Mouse (Mus musculus): ENCODE measurements at regions not wholly inside any gene's neighbourhood (a gene's known extent, or its start where the extent isn't known, plus 50 kb on each side); places are given as distances from the start of the nearest gene placed in this dataset.

DNA sequence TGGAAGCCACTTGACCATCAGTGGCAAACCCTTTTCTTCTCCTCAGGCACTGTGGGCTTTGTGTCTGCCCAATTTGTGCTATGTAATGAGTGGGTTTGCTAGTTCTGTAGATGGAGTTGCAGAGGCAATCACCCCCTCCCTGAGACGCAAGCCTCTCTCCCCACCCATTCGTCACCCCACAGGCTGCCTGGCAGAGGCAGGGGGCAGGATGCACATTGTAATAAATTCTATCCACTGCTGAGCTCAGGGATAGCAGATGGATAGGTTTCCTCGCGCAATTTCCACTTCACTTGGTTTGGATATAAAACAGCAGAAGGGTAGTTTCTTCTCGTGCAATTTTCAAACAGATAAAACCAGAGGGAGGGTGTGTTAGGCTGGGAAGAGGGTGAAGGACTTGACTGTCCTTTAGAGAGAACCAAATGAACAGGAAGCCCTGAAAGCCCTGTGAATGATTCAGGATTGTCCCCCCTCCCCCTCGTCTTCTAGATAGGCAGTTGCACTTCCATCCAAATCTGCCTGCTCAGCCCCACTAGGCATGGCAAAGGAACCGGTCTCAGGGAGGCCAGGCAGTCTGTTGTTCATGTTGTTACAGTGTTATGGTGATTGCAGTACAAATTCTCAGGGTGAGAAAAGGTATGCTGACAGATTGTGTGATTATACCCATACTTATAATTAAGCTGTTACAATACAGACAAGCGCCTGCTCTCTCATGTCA, 286.0 kb upstream of the Tle4 start:
- H3K27me3 ChIP-seq: peaks cover 53% of the 10 kb centered on the region
- H3K9ac ChIP-seq: peak overlapping the region; percentile 35
- peak overlapping the region; percentile 16; the same call in 1 of the 2 replicates for H3K4me2 ChIP-seq
- H3K4me3 ChIP-seq: no peak overlapping the region
- WGBS: 16% methylated on average over 8 of the region's 8 CpGs
- no peaks in the 10 kb centered on the region for H3K36me3 ChIP-seq
- H3K9me3 ChIP-seq: no peaks in the 10 kb centered on the region
- peak overlapping the region; percentile 79 for H3K27ac ChIP-seq (replicated peaks)
- peaks cover 30% of the 10 kb centered on the region for H3K4me1 ChIP-seq (replicated peaks)
- ATAC-seq (ENCODE audit: low read depth): peak; percentile 81

DNA sequence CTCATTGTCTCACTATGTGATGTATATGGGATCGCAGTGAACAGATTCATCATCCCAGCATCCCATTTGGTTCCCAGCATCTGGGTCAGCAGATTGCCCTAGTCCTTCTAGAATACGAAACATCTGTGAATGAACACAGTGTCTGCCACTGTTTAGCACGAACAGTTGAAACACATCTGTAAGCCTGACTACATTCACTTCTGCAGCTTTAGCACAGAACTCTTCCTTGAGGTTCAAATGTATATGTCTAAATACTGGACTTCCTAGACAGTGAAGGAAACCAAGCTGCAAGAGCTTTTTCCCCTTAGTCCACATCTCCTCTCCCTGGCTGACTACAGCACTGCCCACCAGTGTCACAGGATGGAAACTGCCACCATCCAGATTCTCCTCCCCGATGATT, 283.0 kb upstream of the Tle4 start:
- Histone ChIP-seq H3K9ac (no peak overlapping the region), H3K27me3 (peaks cover 31% of the 10 kb centered on the region), H3K9me3 (no peaks in the 10 kb centered on the region), H3K4me3 (no peak overlapping the region), H3K4me1 (replicated peaks) (peaks cover 18% of the 10 kb centered on the region), H3K27ac (replicated peaks) (no peak overlapping the region), H3K4me2 (no peak overlapping the region), H3K36me3 (no peaks in the 10 kb centered on the region)
- 88% methylated on average over 4 of the region's 4 CpGs for WGBS
- no peak for ATAC-seq (ENCODE audit: low read depth)

- Histone ChIP-seq H3K9me3 (no peaks in the 10 kb centered on the region), H3K4me3 (no peak overlapping the region), H3K27me3 (peaks cover 20% of the 10 kb centered on the region), H3K9ac (no peak overlapping the region), H3K4me2 (no peak overlapping the region), H3K36me3 (no peaks in the 10 kb centered on the region), H3K4me1 (replicated peaks) (peaks cover 17% of the 10 kb centered on the region), H3K27ac (replicated peaks) (no peak overlapping the region)
- WGBS: 88% methylated on average over 1 of the region's 1 CpGs
- ATAC-seq (ENCODE audit: low read depth): no peak
Measured at GRCm38 (mm10) chr19:14873986-14874385, 276.1 kb upstream of the Tle4 start.

DNA sequence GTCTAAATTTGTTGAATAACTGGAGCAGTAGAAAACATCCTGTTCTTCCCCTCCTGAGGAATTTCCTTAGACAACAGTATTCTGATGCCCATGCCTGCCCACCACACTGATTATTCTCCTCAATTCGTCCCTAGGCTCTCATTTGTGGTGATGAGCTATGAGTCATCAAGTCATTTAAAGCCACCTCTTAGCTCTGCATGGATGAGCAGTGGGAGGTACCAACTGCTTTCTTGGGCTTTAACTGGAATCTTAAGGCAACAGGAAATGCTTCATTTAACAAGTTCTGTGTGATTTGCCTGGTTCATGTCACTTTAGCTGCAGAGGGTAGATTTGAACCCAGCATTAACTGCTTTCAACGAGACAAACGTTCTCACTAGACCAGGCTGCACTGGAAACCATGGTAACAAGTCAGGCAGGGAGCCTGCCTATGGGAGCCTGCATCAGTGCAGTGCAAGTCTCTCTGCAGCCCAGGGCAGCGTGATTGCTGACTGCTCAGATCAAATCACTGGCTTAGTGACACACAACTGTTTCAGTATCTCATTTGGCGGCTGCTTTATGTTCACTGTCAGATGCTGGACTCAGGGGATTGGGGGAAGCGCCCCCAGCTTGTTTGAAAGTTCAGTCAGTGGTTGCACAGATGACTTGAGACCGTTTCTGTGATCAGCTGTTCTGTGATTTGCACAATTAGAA, 273.5 kb upstream of the Tle4 start:
- peak overlapping the region; percentile 10 for H3K27ac ChIP-seq (replicated peaks)
- ATAC-seq (ENCODE audit: low read depth): peak; percentile 96
- peaks cover 20% of the 10 kb centered on the region for H3K27me3 ChIP-seq
- H3K9me3 ChIP-seq: no peaks in the 10 kb centered on the region
- H3K4me2 ChIP-seq: no peak overlapping the region
- 4% methylated on average over 7 of the region's 7 CpGs for WGBS
- H3K4me1 ChIP-seq (replicated peaks): peaks cover 17% of the 10 kb centered on the region
- H3K36me3 ChIP-seq: no peaks in the 10 kb centered on the region
- no peak overlapping the region for H3K4me3 ChIP-seq
- no peak overlapping the region for H3K9ac ChIP-seq

DNA sequence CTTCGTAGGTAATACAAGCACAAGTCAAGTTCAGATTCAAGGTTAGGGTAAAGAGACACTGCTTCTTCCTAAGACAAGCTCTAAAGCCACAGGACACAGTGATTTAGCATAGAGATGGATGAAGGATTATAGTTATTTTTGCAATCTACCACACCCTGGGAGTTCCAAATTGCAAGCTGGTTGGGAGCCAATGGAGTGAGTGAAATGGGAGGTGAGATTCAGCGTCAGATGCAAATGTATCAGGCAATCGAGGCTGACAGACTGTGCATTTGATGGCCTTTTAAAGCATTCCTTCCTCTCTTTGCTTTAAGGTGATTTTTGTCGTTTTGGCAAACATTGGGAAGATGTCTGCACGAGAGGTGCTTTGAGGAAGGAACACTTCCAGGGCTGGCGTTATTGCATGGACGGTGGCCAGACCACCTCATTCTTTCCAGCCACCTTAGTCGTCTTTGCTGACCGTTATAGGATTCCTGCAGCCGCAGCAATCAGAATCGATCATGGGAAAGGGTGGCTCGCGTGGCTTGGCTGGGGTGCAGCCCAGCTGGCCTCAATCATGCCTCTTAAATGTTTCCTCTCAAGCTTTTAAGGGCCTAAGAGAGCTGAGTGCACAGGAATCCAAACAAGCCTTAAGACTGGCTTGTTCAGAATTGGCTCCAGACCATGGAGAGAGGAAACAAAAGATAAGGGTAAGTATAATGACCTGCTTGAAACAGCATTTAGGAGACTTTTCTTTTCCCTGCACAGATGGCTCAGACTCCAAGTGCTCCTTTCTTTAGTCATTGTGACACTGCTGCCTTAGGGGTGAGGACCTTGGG, 265.0 kb upstream of the Tle4 start:
- Histone ChIP-seq H3K4me2 (no peak overlapping the region), H3K27me3 (peaks cover 16% of the 10 kb centered on the region), H3K4me1 (replicated peaks) (peaks cover 10% of the 10 kb centered on the region), H3K9ac (no peak overlapping the region), H3K9me3 (peaks cover 13% of the 10 kb centered on the region), H3K27ac (replicated peaks) (no peak overlapping the region), H3K36me3 (no peaks in the 10 kb centered on the region), H3K4me3 (no peak overlapping the region)
- no peak for ATAC-seq (ENCODE audit: low read depth)
- 35% methylated on average over 13 of the region's 13 CpGs for WGBS

GRCm38 (mm10) chr19:14855036-14855435, 257.2 kb upstream of the Tle4 start:
- whole genome bisulfite sequencing: 74% methylated on average over 2 of the region's 2 CpGs
- Histone ChIP-seq H3K4me2 (no peak overlapping the region), H3K4me1 (replicated peaks) (no peaks in the 10 kb centered on the region), H3K9me3 (peaks cover 8% of the 10 kb centered on the region), H3K4me3 (no peak overlapping the region), H3K27me3 (no peaks in the 10 kb centered on the region; the same call in 1 of the 2 replicates), H3K9ac (no peak overlapping the region), H3K27ac (replicated peaks) (no peak overlapping the region), H3K36me3 (no peaks in the 10 kb centered on the region)
- no peak for ATAC-seq (ENCODE audit: low read depth)

GRCm38 (mm10) chr19:14853416-14853815, 255.6 kb upstream of the Tle4 start:
- Histone ChIP-seq H3K4me2 (no peak overlapping the region), H3K9ac (no peak overlapping the region), H3K27ac (replicated peaks) (no peak overlapping the region), H3K4me1 (replicated peaks) (no peaks in the 10 kb centered on the region), H3K9me3 (no peaks in the 10 kb centered on the region), H3K36me3 (no peaks in the 10 kb centered on the region), H3K27me3 (peaks cover 6% of the 10 kb centered on the region), H3K4me3 (no peak overlapping the region)
- ATAC-seq (ENCODE audit: low read depth): no peak
- WGBS: 77% methylated on average over 4 of the region's 4 CpGs

DNA sequence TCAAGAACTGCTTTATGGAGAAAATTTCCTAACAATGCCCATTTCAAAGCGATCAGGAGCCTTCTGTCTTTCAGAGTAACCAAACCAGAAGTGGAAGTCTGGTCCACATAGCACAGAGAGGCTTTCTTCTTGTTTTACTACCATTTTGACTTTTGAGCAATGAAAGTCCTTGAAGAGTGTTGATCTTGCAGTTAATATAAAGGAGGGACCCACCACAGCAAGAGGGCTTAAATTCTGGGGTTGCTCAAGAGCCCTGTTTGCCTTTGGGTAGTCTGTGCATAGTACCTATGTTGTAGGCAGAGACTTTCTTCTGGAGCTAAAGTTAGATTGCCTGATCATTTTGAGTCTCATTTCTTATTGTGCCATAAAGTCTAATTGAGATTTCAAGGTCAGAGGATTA, 251.7 kb upstream of the Tle4 start:
- no peaks in the 10 kb centered on the region for H3K36me3 ChIP-seq
- WGBS: 83% methylated on average over 1 of the region's 1 CpGs
- no peak overlapping the region for H3K4me3 ChIP-seq
- peaks cover 6% of the 10 kb centered on the region for H3K27me3 ChIP-seq
- peaks cover 14% of the 10 kb centered on the region for H3K4me1 ChIP-seq (replicated peaks)
- ATAC-seq (ENCODE audit: low read depth): no peak
- H3K4me2 ChIP-seq: no peak overlapping the region
- H3K9ac ChIP-seq: no peak overlapping the region
- H3K9me3 ChIP-seq: no peaks in the 10 kb centered on the region
- H3K27ac ChIP-seq (replicated peaks): no peak overlapping the region

GRCm38 (mm10) chr19:14847120-14847519, 249.3 kb upstream of the Tle4 start:
- H3K36me3 ChIP-seq: no peaks in the 10 kb centered on the region
- no peak overlapping the region for H3K4me2 ChIP-seq
- WGBS: 18% methylated on average over 4 of the region's 4 CpGs
- H3K4me1 ChIP-seq (replicated peaks): peaks cover 14% of the 10 kb centered on the region
- no peak overlapping the region for H3K4me3 ChIP-seq
- peak; percentile 76; the same call in 1 of the 2 replicates for ATAC-seq (ENCODE audit: low read depth)
- H3K9me3 ChIP-seq: no peaks in the 10 kb centered on the region
- no peak overlapping the region for H3K9ac ChIP-seq
- peak overlapping the region; percentile 42; the same call in 1 of the 2 replicates for H3K27ac ChIP-seq (replicated peaks)
- peaks cover 12% of the 10 kb centered on the region for H3K27me3 ChIP-seq

DNA sequence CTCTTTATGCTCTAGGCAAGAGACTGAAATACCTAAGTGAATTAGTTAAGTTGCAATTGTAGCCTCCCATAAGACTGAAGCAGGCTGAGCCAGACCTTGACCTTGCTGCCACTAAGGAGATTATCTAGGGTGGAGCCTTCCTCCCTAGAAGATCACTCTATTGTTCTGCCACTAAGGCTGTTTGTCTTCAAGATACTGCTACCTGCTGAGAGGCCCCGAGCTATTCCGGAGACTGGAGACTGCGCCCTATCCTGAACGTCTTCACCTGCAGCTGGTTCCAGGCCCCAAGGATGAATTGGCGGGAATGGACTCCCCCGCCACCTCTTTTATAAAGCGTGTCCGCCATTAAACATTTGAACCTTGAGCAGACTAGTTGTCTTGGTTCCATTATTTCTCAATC, 237.8 kb upstream of the Tle4 start:
- 61% methylated on average over 8 of the region's 8 CpGs for WGBS

DNA sequence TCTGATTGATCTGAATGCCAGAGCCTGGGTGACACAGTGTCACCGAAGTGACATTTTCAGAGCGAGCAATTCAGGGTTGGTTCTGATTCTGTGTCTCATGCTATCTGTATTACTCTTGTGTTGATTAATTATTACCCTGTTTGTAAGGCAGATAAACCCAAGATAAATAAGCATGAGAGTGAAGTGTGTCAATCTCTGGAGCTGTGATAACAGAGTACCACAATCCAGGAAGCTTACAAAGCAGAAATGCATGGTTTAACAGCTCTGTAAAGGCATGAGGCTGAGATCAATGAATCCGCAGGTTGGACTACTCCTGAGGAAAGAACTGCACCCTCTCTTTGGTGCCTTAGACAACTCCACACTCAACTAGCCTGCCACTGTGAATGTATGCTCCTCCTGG, 218.5 kb upstream of the Tle4 start:
- Histone ChIP-seq H3K4me3 (no peak overlapping the region), H3K9ac (no peak overlapping the region), H3K4me1 (replicated peaks) (no peaks in the 10 kb centered on the region), H3K27ac (replicated peaks) (no peak overlapping the region), H3K4me2 (no peak overlapping the region), H3K9me3 (no peaks in the 10 kb centered on the region), H3K27me3 (no peaks in the 10 kb centered on the region), H3K36me3 (no peaks in the 10 kb centered on the region)
- ATAC-seq (ENCODE audit: low read depth): no peak
- 88% methylated on average over 3 of the region's 3 CpGs for WGBS

More for the DNA sequence above, 237.8 kb upstream of the Tle4 start:
- no peak overlapping the region for H3K4me3 ChIP-seq
- H3K9me3 ChIP-seq: no peaks in the 10 kb centered on the region
- no peaks in the 10 kb centered on the region for H3K36me3 ChIP-seq
- no peak overlapping the region for H3K4me2 ChIP-seq
- no peaks in the 10 kb centered on the region for H3K4me1 ChIP-seq (replicated peaks)
- H3K27ac ChIP-seq (replicated peaks): no peak overlapping the region
- H3K27me3 ChIP-seq: no peaks in the 10 kb centered on the region
- no peak overlapping the region for H3K9ac ChIP-seq
- no peak for ATAC-seq (ENCODE audit: low read depth)

DNA sequence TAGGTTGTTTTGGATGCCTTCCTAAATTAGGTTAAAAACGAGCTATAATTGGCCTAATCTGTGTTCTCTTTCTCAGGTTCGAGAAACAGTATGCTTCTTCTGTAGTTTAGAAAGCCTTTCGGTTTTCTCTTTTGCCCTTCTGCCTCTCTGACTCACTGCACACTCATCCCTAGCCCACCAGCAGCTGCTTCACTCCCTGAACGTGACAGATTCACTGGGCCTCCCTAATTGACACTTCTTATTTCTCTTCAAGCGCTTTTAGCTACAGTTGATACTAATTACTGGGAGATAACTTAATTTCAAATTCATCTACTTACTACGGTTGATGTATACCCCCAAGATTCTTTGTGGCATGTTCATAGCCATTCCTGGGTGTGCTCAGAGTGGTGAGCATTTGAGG, 208.9 kb upstream of the Tle4 start:
- no peak overlapping the region for H3K4me3 ChIP-seq
- peaks cover 5% of the 10 kb centered on the region; the same call in 1 of the 2 replicates for H3K27me3 ChIP-seq
- H3K9me3 ChIP-seq: no peaks in the 10 kb centered on the region
- WGBS: 68% methylated on average over 6 of the region's 6 CpGs
- no peaks in the 10 kb centered on the region for H3K36me3 ChIP-seq
- H3K4me1 ChIP-seq (replicated peaks): peaks cover 5% of the 10 kb centered on the region; the same call in 1 of the 2 replicates
- no peak overlapping the region for H3K27ac ChIP-seq (replicated peaks)
- H3K4me2 ChIP-seq: no peak overlapping the region
- ATAC-seq (ENCODE audit: low read depth): no peak
- H3K9ac ChIP-seq: no peak overlapping the region
